Mouse (Mus musculus): ENCODE results near the gene Cdk5.

GRCm38 (mm10) chr5:24389011-24389657 is 34.2 kb downstream of the Cdk5 start:
- TF ChIP-seq CTCF (IDR thresholded peaks at IDR 0.05) (no peak), POLR2A (IDR thresholded peaks at IDR 0.05; ENCODE audit: insufficient read depth, low read depth, low read length) (0 out of 2 replicates have a peak, but pooled peaks have one; percentile 13)
